Mouse (Mus musculus): Measurements from ENCODE around the gene Cdc45.

Gene Cdc45

DNA sequence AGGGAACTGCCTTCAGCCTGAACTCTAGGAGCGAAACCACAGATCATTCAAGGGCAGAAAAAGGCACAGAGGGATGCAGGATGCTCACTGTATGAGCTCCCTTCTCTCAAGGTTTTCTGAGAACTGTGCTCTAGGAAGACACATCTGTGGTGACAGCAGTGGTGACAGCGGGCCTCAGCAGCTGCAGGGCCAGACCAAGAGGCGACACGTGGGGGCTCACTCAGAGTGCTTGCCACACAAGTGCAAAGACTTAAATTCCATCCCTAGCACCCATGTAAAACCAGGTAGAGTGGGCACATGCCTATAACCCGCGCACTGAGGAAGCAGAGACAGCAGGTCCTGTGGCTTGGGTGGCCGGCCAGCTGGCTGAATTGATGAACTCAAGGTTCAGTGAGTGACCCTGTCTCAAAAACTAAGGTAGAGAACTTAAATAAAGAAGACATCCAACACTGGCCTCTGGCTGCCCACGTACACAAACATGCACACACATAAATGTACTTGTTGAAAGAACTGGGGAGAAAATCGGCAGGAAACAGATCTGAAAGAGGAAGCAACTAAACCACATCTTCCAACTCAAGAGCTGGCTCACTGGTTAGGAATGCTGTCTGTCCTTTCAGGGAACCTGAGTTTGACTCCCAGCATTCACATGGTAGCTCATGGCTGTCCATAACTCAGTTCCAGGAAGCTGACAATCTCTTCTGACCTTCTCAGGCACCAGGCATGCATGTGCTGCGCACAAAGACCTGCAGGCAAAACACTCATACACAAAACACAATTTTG, 23.0 kb downstream of the Cdc45 start:
- DNase-seq (ENCODE audit: low spot score): no peak

DNA sequence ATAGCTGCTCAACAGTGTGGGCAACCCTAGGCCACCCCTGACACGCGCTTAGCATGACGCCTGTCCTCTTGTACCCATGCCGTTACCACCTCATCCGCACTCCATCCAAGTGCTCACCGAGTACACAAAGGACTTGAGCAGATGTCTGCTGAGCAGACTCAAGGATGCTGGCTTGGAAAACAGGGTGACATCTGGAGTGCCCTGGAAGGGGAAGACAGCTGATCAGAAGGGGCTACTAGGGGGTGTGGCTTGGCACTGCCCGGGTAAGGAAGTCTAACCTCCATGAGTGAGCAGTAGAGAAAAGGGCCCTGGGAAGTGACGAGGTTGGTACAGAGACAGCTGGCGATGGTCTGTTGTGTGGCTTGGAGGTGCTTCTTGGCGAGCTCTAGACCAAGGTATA, 25.1 kb downstream of the Cdc45 start:
- DNase-seq (ENCODE audit: low spot score): no peak

DNA sequence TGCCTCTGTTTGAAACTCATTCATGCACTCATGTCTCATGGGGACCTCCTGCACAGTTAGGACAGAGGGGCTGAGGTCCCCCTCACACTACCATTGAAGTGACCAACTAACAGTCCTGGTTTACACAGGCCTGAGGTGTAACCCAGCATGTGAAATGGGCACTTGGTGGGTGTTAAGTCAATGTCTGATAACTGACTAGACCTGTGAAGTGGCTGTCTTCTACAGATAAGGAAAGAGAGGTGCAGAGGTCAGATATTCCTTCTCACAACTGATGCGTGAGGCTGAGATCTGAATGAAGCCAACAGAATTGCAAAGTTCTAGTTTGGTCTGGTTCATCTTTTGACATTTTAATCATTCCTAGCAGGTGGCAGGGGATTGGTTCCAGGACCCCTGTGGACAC, 26.3 kb downstream of the Cdc45 start:
- no peak for DNase-seq (ENCODE audit: low spot score)

DNA sequence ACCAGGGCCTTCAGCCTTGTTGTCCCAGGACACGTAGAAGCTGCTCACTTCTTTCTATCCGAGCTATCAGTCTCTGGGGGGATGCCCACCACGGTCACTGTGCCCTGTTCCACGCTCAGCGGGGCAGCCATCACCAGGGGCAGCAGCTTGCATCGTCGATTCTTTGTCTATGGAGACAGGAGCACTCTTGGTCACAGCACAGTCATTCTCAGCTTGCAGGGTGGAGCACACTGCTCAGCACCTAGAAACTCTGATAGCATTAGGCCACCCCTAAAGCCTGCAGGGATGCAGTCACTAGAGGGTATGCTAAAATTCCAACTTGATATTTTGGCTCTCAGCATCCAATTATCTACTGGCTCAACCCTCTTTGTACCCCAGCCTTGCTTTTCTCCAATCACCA, 26.8 kb downstream of the Cdc45 start:
- no peak for DNase-seq (ENCODE audit: low spot score)

DNA sequence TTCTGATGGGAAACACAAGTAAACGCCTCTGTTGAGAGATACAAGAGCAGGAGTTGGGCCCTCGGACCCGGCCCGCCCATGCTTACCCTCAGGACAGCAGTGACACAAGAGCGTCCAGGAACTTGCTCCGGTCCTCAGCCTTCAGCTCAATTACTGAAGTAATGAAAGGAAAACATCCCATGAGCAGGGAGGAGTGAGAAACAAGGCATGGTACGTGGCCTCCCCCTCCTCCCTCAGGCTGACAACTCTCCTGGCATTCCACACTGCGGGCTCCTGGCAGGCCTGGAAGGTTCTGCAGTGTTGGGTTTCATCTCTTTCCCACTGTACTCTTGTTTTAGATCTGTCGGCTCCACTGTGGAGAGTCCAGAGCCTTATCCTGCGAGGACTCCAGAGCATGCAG, 30.0 kb downstream of the Cdc45 start:
- no peak for DNase-seq (ENCODE audit: low spot score)

DNA sequence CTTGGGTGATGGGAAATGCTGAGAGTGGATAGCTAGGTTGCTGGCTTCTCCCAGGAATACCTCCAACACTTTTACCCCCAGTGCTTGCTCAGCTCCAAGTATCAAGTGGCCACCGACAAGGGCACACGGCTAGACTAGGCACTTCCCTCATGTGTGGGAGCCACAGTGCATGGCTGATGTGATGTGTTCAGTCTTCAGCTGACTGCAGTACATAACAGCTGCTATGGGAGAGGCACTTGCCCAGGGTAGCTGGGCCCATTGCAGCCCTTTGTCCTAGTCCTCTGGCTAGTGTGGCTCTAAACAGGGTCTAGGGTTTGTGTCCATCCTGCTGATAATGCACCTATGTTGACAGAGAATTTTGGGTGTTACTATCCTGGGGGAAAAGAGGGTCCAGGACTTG, 33.3 kb downstream of the Cdc45 start:
- DNase-seq (ENCODE audit: low spot score): no peak

DNA sequence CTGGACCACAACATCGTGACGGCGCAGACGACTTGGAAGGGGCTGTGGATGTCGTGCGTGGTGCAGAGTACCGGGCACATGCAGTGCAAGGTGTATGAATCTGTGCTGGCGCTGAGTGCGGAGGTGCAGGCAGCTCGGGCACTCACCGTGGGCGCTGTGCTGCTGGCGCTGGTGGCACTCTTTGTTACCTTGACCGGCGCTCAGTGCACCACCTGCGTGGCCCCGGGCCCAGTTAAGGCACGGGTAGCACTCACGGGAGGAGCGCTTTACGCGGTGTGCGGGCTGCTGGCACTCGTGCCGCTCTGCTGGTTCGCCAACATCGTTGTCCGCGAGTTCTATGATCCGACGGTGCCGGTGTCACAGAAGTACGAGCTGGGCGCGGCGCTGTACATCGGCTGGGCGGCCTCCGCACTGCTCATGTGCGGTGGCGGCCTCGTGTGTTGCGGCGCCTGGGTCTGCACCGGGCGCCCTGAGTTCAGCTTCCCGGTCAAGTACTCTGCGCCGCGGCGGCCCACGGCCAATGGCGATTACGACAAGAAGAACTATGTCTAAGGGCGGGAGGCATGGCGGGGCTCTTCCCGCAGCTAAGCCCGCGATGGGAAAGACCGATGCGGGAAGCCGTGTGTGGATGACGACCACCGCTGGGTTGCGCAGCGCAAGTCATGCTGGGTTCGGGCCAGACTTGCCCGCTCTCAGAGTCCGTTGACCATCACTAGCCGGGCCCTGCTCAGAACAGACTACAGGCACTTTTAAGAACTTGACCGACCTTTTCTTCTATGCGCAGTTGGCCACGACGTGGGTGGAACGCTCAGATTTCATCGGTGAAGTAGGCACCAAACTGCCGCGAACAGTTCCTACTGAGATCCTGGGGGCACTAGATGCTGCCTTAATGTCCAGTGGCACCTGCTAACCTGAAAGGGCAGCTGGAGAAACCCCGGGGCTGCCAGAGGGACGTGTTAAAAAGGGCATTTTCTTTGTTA, 34.4 kb downstream of the Cdc45 start:
- DNase-seq (ENCODE audit: low spot score): no peak

DNA sequence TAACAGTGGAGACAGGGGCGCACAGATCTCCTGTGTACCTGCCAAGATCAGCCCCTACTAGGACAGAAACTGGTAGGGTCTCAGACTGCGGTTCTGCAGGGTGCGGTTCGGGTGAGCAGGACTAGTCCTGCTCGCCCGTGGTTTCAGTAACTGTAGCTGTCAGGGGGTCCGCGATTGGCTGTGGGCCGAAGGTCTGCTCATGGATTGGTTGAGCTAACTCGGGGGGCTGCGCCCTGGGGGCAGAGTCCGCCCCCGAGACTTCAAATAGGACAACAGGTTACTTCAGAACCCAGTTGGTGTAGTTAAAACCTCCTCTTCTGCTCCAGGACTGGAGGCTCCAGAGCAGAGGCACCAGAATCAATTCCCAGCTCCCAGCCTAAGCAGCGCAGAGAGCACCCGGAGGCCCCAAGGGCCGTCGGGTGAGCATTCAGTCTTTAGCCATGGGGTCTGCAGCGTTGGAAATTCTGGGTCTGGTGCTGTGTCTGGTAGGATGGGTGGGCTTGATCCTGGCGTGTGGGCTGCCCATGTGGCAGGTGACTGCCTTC, 35.2 kb downstream of the Cdc45 start, which contains the start of gene Cldn5:
TSS of gene Cldn5 (plus strand) at position 292 of the 545 bp plus-strand sequence.
- no peak for DNase-seq (ENCODE audit: low spot score)

DNA sequence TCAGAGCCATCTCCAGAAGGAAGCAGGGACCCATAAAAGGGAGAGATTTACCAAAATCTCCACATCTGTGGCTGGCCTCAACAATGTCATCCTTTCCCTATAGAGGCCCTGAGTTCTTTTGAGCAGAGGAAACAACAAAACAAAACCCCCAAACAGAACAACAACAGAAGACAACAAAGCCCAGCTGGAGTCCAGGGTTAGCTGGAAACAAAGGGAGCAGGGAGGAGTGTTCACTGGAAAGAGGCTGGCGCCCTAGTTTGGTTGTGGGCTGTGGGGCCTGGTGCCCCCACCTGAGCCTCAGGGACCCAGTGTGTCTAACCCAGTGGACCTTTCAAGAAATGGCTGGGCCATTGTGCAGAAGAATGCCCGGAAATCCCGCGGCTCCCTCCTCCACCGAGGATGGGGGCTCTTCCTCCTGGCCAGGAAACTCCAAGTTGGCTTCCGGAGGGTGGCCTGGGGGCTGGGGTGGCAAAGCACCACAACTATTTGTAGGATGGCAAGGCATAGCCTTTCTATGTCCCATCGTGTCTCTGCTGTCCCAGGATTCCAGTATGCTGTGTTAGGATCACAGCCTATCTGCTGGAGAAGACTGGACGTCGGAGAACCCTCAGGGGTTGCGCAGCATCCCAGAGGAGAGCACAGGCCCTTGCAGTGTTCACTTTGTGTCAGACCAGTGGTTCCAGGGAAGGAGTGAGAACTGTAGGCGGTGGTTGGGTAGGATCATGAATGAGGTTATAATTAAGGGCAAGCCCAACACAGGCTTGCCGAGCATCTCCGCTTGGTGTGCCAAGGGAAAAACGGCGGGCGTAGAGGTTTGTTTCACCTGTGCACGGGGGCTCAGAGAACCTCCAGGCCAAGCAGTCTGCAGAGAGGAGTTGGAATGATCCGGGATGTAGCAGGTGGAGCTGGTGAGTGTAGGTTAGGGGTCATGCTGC, 35.9 kb downstream of the Cdc45 start:
- DNase-seq (ENCODE audit: low spot score): no peak

DNA sequence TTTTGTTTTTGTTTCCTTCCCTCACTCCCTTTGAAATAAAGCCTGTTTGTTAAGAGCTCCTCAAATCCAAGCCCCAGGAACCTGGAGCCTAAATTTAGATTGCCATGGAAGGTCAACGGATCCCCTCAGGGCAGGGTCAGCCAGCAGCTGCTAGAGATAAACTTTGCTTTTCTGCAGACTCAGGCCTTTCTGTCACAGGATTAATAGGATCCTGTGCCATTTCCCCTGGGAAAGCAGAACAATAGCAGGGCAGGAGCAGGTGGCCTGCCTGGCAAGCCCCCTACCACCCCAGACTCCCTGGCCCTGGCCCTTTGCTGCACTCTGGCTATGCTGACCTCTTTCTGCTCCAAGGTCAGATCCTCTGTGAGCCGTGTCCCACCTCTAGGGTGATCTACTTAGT, 37.9 kb downstream of the Cdc45 start:
- no peak for DNase-seq (ENCODE audit: low spot score)

DNA sequence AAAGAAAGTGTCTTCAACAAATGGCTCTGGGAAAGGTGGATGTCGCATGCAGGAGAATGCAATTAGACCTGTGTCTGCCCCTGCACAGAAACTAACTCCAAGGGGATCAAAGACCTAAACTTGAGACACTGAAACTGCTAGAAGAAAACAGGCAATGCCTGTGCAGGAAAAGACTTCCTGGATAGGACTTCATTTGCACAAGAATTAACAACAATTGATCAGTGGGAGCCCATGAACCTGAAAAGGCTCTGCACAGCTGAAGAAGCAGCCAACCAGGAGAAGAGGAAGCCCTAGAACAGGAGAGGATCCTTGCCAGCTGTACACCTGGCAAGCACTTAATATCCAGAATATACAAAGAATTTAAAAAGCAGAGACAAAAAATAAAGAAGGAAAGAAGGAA, 42.3 kb downstream of the Cdc45 start:
- DNase-seq (ENCODE audit: low spot score): no peak

DNA sequence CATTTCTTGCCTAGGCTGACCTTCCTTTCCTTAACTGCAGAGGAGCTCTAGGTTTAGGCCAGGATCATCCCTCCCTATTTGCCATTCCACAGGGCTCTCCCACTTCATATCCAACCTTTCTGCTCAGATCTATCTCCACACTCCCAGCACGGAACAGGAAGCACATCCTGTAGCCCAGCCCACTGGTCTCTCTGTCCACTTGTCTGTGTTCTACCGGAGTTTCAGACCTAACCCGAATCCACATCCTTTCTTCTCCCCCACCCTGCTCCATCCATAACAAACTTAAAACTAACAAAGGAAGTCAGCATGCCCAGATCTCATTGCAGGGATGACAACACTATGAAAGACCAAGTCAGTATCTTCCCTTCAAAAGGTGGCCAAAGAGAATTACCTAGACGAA, 45.4 kb downstream of the Cdc45 start:
- no peak for DNase-seq (ENCODE audit: low spot score)

DNA sequence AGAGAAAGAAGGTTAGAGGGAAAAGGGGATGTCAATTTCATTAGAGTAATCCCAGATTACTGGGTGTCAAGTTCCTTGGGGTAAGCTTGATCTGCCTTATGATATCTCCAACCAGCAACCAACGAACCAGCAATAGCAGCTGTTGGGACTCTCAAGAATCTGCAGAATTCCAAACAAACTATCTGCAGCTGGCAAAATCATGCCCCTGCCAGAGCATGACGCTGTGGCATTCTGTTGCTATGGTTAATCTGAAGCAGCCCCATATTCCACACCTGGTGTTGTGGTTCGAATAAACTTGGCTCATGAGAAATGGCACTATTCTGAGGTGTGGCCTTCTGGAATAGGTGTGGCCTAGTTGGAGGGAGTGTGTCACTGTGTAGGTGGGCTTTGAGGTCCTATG, 48.8 kb downstream of the Cdc45 start:
- no peak for DNase-seq (ENCODE audit: low spot score)

DNA sequence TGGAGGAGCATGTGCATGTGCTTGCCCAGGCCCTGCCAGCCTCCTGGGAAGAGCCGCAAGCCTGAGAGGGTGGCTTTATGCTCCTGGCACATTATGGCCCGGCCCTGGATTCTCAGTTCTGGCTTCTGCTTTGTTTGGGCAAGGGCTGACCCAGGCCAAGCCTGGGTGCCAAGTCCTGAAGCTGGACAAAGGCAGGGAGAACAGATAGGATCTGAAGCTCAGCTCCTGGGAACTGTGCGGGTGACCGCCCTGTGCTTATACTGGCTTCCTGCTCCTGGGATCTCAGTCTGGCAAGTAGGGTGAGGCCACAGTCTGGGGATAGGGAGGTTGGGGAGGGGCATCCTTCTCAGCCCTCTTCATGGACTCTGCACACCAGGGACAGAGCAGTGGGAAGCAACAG, 50.1 kb downstream of the Cdc45 start:
- DNase-seq (ENCODE audit: low spot score): no peak

DNA sequence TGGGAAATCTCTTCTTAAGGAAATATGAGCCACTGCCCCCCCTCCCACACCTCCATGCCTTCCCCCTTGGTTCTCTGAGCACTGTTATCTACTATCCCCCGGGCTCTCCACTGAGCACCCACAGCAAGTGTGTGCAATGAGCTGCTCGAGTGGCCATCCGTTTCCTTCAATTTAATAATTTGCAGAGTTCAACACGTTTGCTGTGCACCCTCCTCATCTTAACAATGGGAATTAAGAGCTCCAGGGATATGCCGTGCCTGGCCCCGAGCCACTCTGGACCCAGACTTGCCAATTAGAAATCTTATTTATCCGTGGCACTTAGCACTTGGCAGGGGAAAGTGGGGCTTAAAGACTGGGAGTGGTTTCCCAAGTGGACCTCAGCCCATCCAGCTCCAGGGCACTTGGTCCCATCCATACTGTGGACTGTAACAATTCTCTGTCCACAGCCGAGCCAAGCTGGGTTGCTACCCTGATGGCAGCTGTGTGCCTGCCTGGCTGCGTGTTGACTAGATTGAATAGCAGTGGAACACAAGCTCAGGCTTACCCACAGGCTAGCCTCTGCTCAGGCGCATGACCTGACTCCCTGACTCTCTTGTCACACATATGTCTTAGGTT, 59.8 kb downstream of the Cdc45 start:
- DNase-seq (ENCODE audit: low spot score): no peak

DNA sequence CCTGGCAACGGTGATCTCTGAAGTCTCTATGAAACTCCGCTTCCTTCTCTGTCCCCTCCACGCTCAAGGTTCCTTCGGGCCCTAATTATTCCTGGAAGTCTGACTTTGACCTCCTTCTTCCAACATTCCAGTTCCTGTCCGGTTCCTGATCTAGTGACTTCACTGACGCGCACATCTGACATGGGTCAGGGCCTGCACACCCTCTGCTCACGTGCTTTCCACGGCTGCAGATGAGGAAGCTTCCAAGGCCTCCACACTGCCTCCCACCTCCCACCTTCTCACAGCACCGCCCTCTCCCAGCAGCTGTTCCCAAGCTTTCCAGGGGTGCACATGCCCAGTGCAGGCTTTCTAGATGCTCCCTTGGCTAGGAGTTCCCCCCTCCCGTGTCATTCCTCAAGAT, 60.7 kb downstream of the Cdc45 start:
- DNase-seq (ENCODE audit: low spot score): no peak

DNA sequence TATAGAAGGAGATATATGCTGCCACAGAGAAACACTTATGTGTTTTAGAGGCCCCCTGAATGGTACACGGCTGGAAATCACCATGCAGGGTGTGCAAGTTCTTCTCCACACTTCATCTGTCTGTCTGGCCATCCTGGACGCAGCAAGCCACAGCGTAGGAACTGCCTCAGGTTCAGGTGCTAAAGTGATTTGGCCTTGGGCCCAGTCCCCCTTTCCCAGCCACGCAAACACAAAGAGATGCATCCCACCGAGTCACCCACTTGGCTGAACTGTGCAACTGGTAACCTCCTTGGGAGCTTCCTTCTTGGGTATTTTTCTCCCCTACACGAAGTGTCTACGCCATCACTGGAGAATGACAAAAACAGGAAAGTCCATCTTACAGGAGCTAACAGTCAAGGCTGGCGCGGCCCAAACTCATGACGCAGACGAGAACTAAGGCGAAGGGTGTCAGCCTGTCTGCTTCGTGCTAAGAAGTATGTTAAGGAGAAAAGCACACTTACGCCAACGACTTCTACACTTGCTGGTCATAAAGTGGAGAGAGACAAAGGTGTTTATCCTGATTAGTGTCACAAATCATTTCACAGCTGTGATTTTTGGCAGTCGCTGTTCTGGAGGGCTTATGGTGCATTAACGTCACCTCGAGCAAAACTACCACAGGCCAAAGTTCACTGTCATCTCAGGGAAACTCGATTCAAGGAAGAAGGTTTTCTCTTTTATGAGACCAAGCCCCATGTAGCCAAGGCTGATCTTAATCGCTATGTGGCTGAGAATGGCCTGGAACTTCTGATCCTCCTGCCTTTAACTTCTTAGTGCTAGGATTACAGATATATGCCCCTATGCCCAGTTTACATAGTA, 65.3 kb downstream of the Cdc45 start:
- no peak for DNase-seq (ENCODE audit: low spot score)

DNA sequence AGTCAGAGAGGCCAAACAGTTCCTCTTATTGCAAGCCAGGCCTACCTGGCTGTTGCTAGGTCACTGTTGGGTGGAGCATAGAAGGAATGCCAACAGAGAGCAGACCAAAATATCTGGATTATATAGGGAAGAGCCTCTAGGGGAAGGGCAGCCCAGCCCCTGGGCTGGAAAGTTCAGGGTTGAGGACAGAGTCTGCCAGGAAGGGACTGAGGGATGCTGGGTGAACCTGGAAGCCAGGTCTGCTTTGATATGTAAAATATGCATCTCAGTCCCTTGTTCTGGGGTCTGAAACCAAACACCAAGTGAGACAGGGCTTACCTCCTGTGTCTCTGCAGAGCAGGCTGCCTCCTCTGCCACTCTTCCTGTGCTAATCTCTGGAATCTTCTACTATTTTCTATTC, 73.5 kb downstream of the Cdc45 start:
- DNase-seq (ENCODE audit: low spot score): no peak

DNA sequence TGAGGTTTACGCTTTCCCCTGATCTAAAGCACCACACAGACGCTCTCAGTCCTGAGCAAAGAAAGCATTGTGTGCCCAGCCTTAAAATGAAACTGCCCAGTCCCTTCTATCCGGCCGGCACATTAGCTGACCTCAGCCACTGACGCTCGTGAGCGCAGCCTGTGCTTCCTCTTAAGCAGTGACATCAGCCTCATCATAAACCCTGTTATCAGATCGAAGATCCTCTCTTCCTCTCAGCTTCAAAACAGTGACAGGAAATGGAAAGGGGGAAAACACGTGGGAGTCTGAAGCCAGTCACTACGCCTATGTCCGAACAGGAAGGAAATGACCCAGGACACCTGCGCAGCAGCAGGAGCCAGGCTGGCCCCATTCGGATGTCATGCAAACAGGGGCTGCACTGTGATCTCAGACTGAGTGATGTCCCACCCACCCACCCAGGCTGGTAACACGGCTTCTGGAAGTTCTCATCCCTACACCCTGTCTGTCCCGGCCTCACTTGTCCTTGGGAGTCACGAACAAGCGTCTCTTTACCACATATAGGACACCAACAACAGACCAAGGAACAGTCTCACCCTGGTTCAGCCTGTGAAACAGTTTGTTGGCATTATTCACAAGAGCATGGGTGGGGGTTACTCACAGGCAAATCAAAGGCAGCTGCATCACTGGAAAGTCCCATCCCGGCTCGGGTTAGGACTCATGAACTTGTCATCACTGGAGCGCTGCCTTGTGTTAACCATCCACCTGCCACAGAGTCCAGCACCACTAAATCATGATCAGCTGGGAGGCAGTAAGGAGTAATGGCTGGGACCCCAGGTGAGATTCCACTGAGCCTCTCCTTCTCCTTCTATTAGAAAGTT, 78.5 kb downstream of the Cdc45 start:
- no peak for DNase-seq (ENCODE audit: low spot score)

Measured in urinary bladder, postnatal 25 days (tissue).